Mouse (Mus musculus): ENCODE data around the gene Ccdc171.

Ccdc171 gene

GRCm38 (mm10) chr4:83794930-83795459 lies 269.6 kb downstream of the Ccdc171 start:
- no peak for DNase-seq (ENCODE audit: low read depth, low spot score)

GRCm38 (mm10) chr4:83797976-83798375 lies 272.6 kb downstream of the Ccdc171 start:
- no peak for DNase-seq (ENCODE audit: low read depth, low spot score)

- DNase-seq (ENCODE audit: low read depth, low spot score): no peak
Observed at GRCm38 (mm10) chr4:83798674-83799430, 273.5 kb downstream of the Ccdc171 start.

GRCm38 (mm10) chr4:83800402-83800801 lies 275.1 kb downstream of the Ccdc171 start:
- DNase-seq (ENCODE audit: low read depth, low spot score): no peak

- DNase-seq (ENCODE audit: low read depth, low spot score): no peak
Observed at GRCm38 (mm10) chr4:83816925-83817324, 291.6 kb downstream of the Ccdc171 start.

GRCm38 (mm10) chr4:83829718-83830459 lies 304.5 kb downstream of the Ccdc171 start:
- no peak for DNase-seq (ENCODE audit: low read depth, low spot score)

- DNase-seq (ENCODE audit: low read depth, low spot score): no peak
Observed at GRCm38 (mm10) chr4:83830891-83831880, 305.8 kb downstream of the Ccdc171 start.

GRCm38 (mm10) chr4:83839077-83839476 lies 313.7 kb downstream of the Ccdc171 start:
- DNase-seq (ENCODE audit: low read depth, low spot score): no peak

- DNase-seq (ENCODE audit: low read depth, low spot score): no peak
Observed at GRCm38 (mm10) chr4:83846304-83846703, 321.0 kb downstream of the Ccdc171 start.

- no peak for DNase-seq (ENCODE audit: low read depth, low spot score)
Observed at GRCm38 (mm10) chr4:83853885-83854284, 328.5 kb downstream of the Ccdc171 start.

GRCm38 (mm10) chr4:83861706-83862105 lies 336.4 kb downstream of the Ccdc171 start:
- no peak for DNase-seq (ENCODE audit: low read depth, low spot score)

- no peak for DNase-seq (ENCODE audit: low read depth, low spot score)
Observed at GRCm38 (mm10) chr4:83862295-83862694, 336.9 kb downstream of the Ccdc171 start.

- no peak for DNase-seq (ENCODE audit: low read depth, low spot score)
Observed at GRCm38 (mm10) chr4:83876600-83876999, 351.3 kb downstream of the Ccdc171 start.

GRCm38 (mm10) chr4:83878236-83878635 lies 352.9 kb downstream of the Ccdc171 start:
- DNase-seq (ENCODE audit: low read depth, low spot score): no peak

GRCm38 (mm10) chr4:83888459-83889054 lies 363.2 kb downstream of the Ccdc171 start:
- DNase-seq (ENCODE audit: low read depth, low spot score): no peak

- DNase-seq (ENCODE audit: low read depth, low spot score): no peak
Observed at GRCm38 (mm10) chr4:83902081-83902645, 376.8 kb downstream of the Ccdc171 start.
